Mouse (Mus musculus) brain, embryonic 14.5 days (tissue): ENCODE results near the gene Gpld1.

Source experiments
- CTCF ChIP-seq: fragments of 200-500 bp; IDR thresholded peaks from 2 replicates; pipeline ENCODE4 v1.5.1; 2012; ENCODE audit warnings: inconsistent platforms, mild to moderate bottlenecking, moderate library complexity, borderline replicate concordance; ENCODE audit not compliant: insufficient read depth, insufficient read length; ENCODE audit errors: extremely low read depth
- POLR2A ChIP-seq: fragments of 200-500 bp; IDR thresholded peaks from 2 replicates; pipeline ENCODE4 v1.6.1; 2012; ENCODE audit warnings: mild to moderate bottlenecking, inconsistent platforms, borderline replicate concordance; ENCODE audit not compliant: poor library complexity, insufficient read depth, insufficient read length, severe bottlenecking; ENCODE audit errors: extremely low read depth

DNA sequence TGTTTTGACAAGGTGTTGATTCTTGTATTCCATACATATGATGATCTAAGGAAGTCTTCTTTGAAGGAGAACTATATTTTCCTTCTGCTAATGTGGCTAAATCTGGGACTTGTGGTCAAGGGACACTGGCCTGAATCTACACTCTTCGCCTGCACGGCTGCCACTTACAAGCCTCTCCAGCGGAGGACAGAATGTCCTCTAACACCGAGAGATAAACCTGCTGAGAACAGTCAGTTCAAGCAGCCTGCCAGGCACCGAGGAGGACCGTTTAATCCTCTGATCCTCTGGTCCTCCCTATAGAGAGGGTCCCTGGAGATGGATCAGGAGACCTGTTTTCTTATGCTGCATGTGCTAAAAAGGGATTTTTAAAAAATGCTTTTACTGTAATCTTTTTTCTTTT lies 39.5 kb upstream of the Gpld1 start:
- no peak for TF ChIP-seq POLR2A
- no peak for TF ChIP-seq CTCF
